Mouse (Mus musculus): Measurements from ENCODE around the gene Secisbp2. TPM values are rescaled to one million over a fixed set of nuclear protein-coding genes. Genes with fewer than 3 reads are reported as not detected.

The Secisbp2 gene
- polyA plus RNA-seq (2011; ENCODE audit: insufficient read length, low read depth, missing spikeins), result 12.2 and 15.7 TPM in 2 replicates

GRCm38 (mm10) chr13:51651408-51652064 lies at the start of gene Secisbp2:
TSS of gene Secisbp2 (plus strand) at chr13:51651697.
- 0 out of 2 replicates have a peak, but pooled peaks cover 2% of the 10 kb centered on the region for H3K4me1 ChIP-seq (ENCODE audit: control insufficient read depth, insufficient read depth, low read length)

GRCm38 (mm10) chr13:51602764-51603163 lies 48.7 kb upstream of the Secisbp2 start:
- peaks cover 4% of the 10 kb centered on the region; the same call in 1 of the 2 replicates for H3K4me1 ChIP-seq (ENCODE audit: control insufficient read depth, insufficient read depth, low read length)
- H3K27ac ChIP-seq (ENCODE audit: insufficient read depth, low read length), result no peak overlapping the region
- TF ChIP-seq CTCF (IDR thresholded peaks at IDR 0.05; ENCODE audit: borderline replicate concordance, insufficient read depth, low read length), result no peak
- TF ChIP-seq POLR2A (IDR thresholded peaks at IDR 0.05; ENCODE audit: low read depth, low read length), result no peak
- H3K4me3 ChIP-seq (ENCODE audit: insufficient read depth, low read length), result no peak overlapping the region

More at GRCm38 (mm10) chr13:51651408-51652064, at the start of gene Secisbp2:
- Histone ChIP-seq H3K27ac (ENCODE audit: insufficient read depth, low read length) (peak within 1 kb of the TSS; percentile 80), H3K4me3 (ENCODE audit: insufficient read depth, low read length) (peak within 1 kb of the TSS; percentile 49)
- TF ChIP-seq POLR2A (IDR thresholded peaks at IDR 0.05; ENCODE audit: low read depth, low read length) (peak; percentile 65), CTCF (IDR thresholded peaks at IDR 0.05; ENCODE audit: borderline replicate concordance, insufficient read depth, low read length) (peak; percentile 81)

- H3K27ac ChIP-seq (ENCODE audit: insufficient read depth, low read length), result no peak overlapping the region
- TF ChIP-seq POLR2A (IDR thresholded peaks at IDR 0.05; ENCODE audit: low read depth, low read length) (no peak), CTCF (IDR thresholded peaks at IDR 0.05; ENCODE audit: borderline replicate concordance, insufficient read depth, low read length) (no peak)
- peaks cover 4% of the 10 kb centered on the region; the same call in 1 of the 2 replicates for H3K4me1 ChIP-seq (ENCODE audit: control insufficient read depth, insufficient read depth, low read length)
- H3K4me3 ChIP-seq (ENCODE audit: insufficient read depth, low read length), result no peak overlapping the region
Observed at GRCm38 (mm10) chr13:51603221-51603893, 48.1 kb upstream of the Secisbp2 start.

- Histone ChIP-seq H3K4me3 (ENCODE audit: insufficient read depth, low read length) (no peak overlapping the region), H3K27ac (ENCODE audit: insufficient read depth, low read length) (no peak overlapping the region), H3K4me1 (ENCODE audit: control insufficient read depth, insufficient read depth, low read length) (peaks cover 4% of the 10 kb centered on the region; the same call in 1 of the 2 replicates)
- TF ChIP-seq CTCF (IDR thresholded peaks at IDR 0.05; ENCODE audit: borderline replicate concordance, insufficient read depth, low read length) (no peak), POLR2A (IDR thresholded peaks at IDR 0.05; ENCODE audit: low read depth, low read length) (no peak)
Observed at GRCm38 (mm10) chr13:51603894-51604244, 47.6 kb upstream of the Secisbp2 start.

- Histone ChIP-seq H3K4me1 (ENCODE audit: control insufficient read depth, insufficient read depth, low read length) (no peaks in the 10 kb centered on the region), H3K27ac (ENCODE audit: insufficient read depth, low read length) (no peak overlapping the region), H3K4me3 (ENCODE audit: insufficient read depth, low read length) (no peak overlapping the region)
- TF ChIP-seq POLR2A (IDR thresholded peaks at IDR 0.05; ENCODE audit: low read depth, low read length), result no peak
- TF ChIP-seq CTCF (IDR thresholded peaks at IDR 0.05; ENCODE audit: borderline replicate concordance, insufficient read depth, low read length), result no peak
Observed at GRCm38 (mm10) chr13:51609231-51609630, 42.3 kb upstream of the Secisbp2 start.

GRCm38 (mm10) chr13:51611060-51611459 lies 40.4 kb upstream of the Secisbp2 start:
- Histone ChIP-seq H3K4me3 (ENCODE audit: insufficient read depth, low read length) (no peak overlapping the region), H3K4me1 (ENCODE audit: control insufficient read depth, insufficient read depth, low read length) (no peaks in the 10 kb centered on the region), H3K27ac (ENCODE audit: insufficient read depth, low read length) (no peak overlapping the region)
- TF ChIP-seq CTCF (IDR thresholded peaks at IDR 0.05; ENCODE audit: borderline replicate concordance, insufficient read depth, low read length) (no peak), POLR2A (IDR thresholded peaks at IDR 0.05; ENCODE audit: low read depth, low read length) (no peak)

- no peak overlapping the region for H3K4me3 ChIP-seq (ENCODE audit: insufficient read depth, low read length)
- no peak for TF ChIP-seq CTCF (IDR thresholded peaks at IDR 0.05; ENCODE audit: borderline replicate concordance, insufficient read depth, low read length)
- TF ChIP-seq POLR2A (IDR thresholded peaks at IDR 0.05; ENCODE audit: low read depth, low read length), result no peak
- no peak overlapping the region for H3K27ac ChIP-seq (ENCODE audit: insufficient read depth, low read length)
- no peaks in the 10 kb centered on the region for H3K4me1 ChIP-seq (ENCODE audit: control insufficient read depth, insufficient read depth, low read length)
Observed at GRCm38 (mm10) chr13:51611500-51611899, 40.0 kb upstream of the Secisbp2 start.

- no peak overlapping the region for H3K4me3 ChIP-seq (ENCODE audit: insufficient read depth, low read length)
- TF ChIP-seq POLR2A (IDR thresholded peaks at IDR 0.05; ENCODE audit: low read depth, low read length) (no peak), CTCF (IDR thresholded peaks at IDR 0.05; ENCODE audit: borderline replicate concordance, insufficient read depth, low read length) (no peak)
- H3K4me1 ChIP-seq (ENCODE audit: control insufficient read depth, insufficient read depth, low read length), result no peaks in the 10 kb centered on the region
- no peak overlapping the region for H3K27ac ChIP-seq (ENCODE audit: insufficient read depth, low read length)
Observed at GRCm38 (mm10) chr13:51615815-51616214, 35.7 kb upstream of the Secisbp2 start.

- no peak overlapping the region for H3K27ac ChIP-seq (ENCODE audit: insufficient read depth, low read length)
Observed at GRCm38 (mm10) chr13:51616417-51617044, 35.0 kb upstream of the Secisbp2 start.

More at GRCm38 (mm10) chr13:51616417-51617044, 35.0 kb upstream of the Secisbp2 start:
- TF ChIP-seq CTCF (IDR thresholded peaks at IDR 0.05; ENCODE audit: borderline replicate concordance, insufficient read depth, low read length) (no peak), POLR2A (IDR thresholded peaks at IDR 0.05; ENCODE audit: low read depth, low read length) (no peak)
- H3K4me1 ChIP-seq (ENCODE audit: control insufficient read depth, insufficient read depth, low read length), result no peaks in the 10 kb centered on the region
- H3K4me3 ChIP-seq (ENCODE audit: insufficient read depth, low read length), result no peak overlapping the region
